Mouse (Mus musculus) embryo, embryonic 10 days (tissue): ENCODE measurements at regions not wholly inside any gene's neighbourhood (a gene's known extent, or its start where the extent isn't known, plus 50 kb on each side); places are given as distances from the start of the nearest gene placed in this dataset.
A peak's percentile ranks its signal among the peaks of the same experiment; 100 is the strongest.

Experiments used
- DNase-seq: peaks from one replicate; pipeline ENCODE4 v3.0.0-alpha.2; 2015; ENCODE audit warnings: low spot score

GRCm38 (mm10) chr2:83224018-83224417 is 280.6 kb downstream of the Fsip2 start:
- DNase-seq, result no peak

GRCm38 (mm10) chr2:83226198-83226597 is 282.8 kb downstream of the Fsip2 start:
- no peak for DNase-seq

- DNase-seq, result no peak
Observed at GRCm38 (mm10) chr2:83251173-83252101, 308.0 kb downstream of the Fsip2 start.

- no peak for DNase-seq
Observed at GRCm38 (mm10) chr2:83256811-83257321, 313.4 kb downstream of the Fsip2 start.

GRCm38 (mm10) chr2:83258613-83259012 is 315.2 kb downstream of the Fsip2 start:
- no peak for DNase-seq

- DNase-seq, result no peak
Observed at GRCm38 (mm10) chr2:83303515-83303914, 340.7 kb upstream of the Zc3h15 start.

GRCm38 (mm10) chr2:83332056-83332769 is 312.0 kb upstream of the Zc3h15 start:
- DNase-seq, result peak; percentile 10

- peak; percentile 73 for DNase-seq
Observed at GRCm38 (mm10) chr2:83332770-83333157, 311.5 kb upstream of the Zc3h15 start.

GRCm38 (mm10) chr2:83337364-83337763 is 306.9 kb upstream of the Zc3h15 start:
- peak; percentile 68 for DNase-seq

- DNase-seq, result peak; percentile 13
Observed at GRCm38 (mm10) chr2:83340168-83340567, 304.1 kb upstream of the Zc3h15 start.
